7 mouse cellular contexts compared by ENCODE assay signal in genomic region chr13:97052667-97053066, GRCm38 (mm10). TPM values are rescaled to one million over a fixed set of nuclear protein-coding genes. Genes with fewer than 3 reads are reported as not detected.
A peak's percentile ranks its signal among the peaks of the same experiment; 100 is the strongest.
DNase-seq lines count a peak whose midpoint lies in the region; ATAC-seq and TF ChIP-seq lines count a peak whose summit lies in the region.

No protein-coding gene starts in this region.

- no peaks in the 10 kb centered on the region for H3K36me3 ChIP-seq in E14TG2a.4 (ENCODE audit: insufficient read depth, low read length)

- DNase-seq in NIH3T3 (ENCODE audit: low read depth), result peak; percentile 88
- peak; percentile 87 to 91 for DNase-seq in cerebellum, postnatal 10 days
- peak; percentile 68 to 70 for DNase-seq in frontal cortex, postnatal 25 days (ENCODE audit: low spot score in 2 of 2)
- peak; percentile 33 to 76 for DNase-seq in layer of hippocampus, adult 8-10 months (ENCODE audit: low spot score in 2 of 2)
- peak; percentile 84 for DNase-seq in right cerebral cortex, postnatal 14 days

- ATAC-seq in megakaryocyte, adult 5-6 weeks (ENCODE audit: poor library complexity, severe bottlenecking), result peak; percentile 57; the same call in 1 of the 2 replicates

- TF ChIP-seq CTCF in E14TG2a.4 (conservative IDR thresholded peaks at IDR 0.05; ENCODE audit: low read length), result peak; percentile 76

- H3K9me3 ChIP-seq in E14TG2a.4 (ENCODE audit: low read length), result no peaks in the 10 kb centered on the region

- no peak overlapping the region for H3K4me3 ChIP-seq in E14TG2a.4 (replicated peaks; ENCODE audit: low read length)

- 0 out of 2 replicates have a peak, but pooled peaks cover 4% of the 10 kb centered on the region for H3K27me3 ChIP-seq in E14TG2a.4 (ENCODE audit: insufficient read depth, low read length)

- peaks cover 11% of the 10 kb centered on the region for H3K4me1 ChIP-seq in E14TG2a.4 (replicated peaks; ENCODE audit: low read depth, low read length)

RNA-seq across cellular contexts. Expression of gene Fam169a, which starts 14.4 kb away (rescaled TPM):
- 10 to 100 TPM; 38.5 to 43.1 (median 40.1) TPM for total RNA-seq in layer of hippocampus, adult 8-10 months (2022)
- total RNA-seq in megakaryocyte, adult 5-6 weeks (2015), result 0.05 TPM in 1 of 2 replicates, not detected in the other
- 0.20 and 0.29 TPM in 2 replicates for total RNA-seq in megakaryocyte, adult 5-6 weeks (2017)

RNA-seq across cellular contexts. Expression of gene 1700029F12Rik, which starts 18.5 kb away (rescaled TPM):
- total RNA-seq in layer of hippocampus, adult 8-10 months (2022), result not detected
- not detected in 2 replicates for total RNA-seq in megakaryocyte, adult 5-6 weeks (2015)
- total RNA-seq in megakaryocyte, adult 5-6 weeks (2017), result not detected in 2 replicates

RNA-seq across cellular contexts. Expression of gene Gm6169, which starts 46.4 kb away (rescaled TPM):
- total RNA-seq in layer of hippocampus, adult 8-10 months (2022), result under 1 TPM in 2 of 4 experiments, not detected in 2; 0.43 to 0.87 TPM
- total RNA-seq in megakaryocyte, adult 5-6 weeks (2015), result 37.0 and 37.2 TPM in 2 replicates
- 7.2 and 8.5 TPM in 2 replicates for total RNA-seq in megakaryocyte, adult 5-6 weeks (2017)

Comparison
In these comparisons a context has a peak if more than half of its experiments do, and no peak if none do; other contexts are left out.
1. RNA of gene Fam169a, which starts 14.4 kb away (total RNA-seq): 38.5 to 43.1 TPM in layer of hippocampus, adult 8-10 months; 0.05 to 0.29 TPM in megakaryocyte, adult 5-6 weeks; every median in the first group is over 10 times any median in the second.
2. RNA of gene Gm6169, which starts 46.4 kb away (total RNA-seq): 7.2 to 37.2 TPM in megakaryocyte, adult 5-6 weeks; 0.43 to 0.87 TPM in layer of hippocampus, adult 8-10 months; every median in the first group is over 4 times any median in the second.
3. Peak in every context shown above with its lines, with median percentiles within 50 percentile points of each other: DNase-seq.